Mouse (Mus musculus): Measurements from ENCODE around the gene Zfp990. TPM values are rescaled to one million over a fixed set of nuclear protein-coding genes. Genes with fewer than 3 reads are reported as not detected.
"Not testable (repeated sequence)": the region's sequence is repeated elsewhere in the genome, so short reads cannot be mapped to it uniquely, and the experiment has no call there.

Gene Zfp990
- 0.15 TPM in 1 of 2 replicates, not detected in the other for polyA plus RNA-seq (2015; fragmentation: Nextera tagmentation; extraction: Ambion mirVana)

DNA sequence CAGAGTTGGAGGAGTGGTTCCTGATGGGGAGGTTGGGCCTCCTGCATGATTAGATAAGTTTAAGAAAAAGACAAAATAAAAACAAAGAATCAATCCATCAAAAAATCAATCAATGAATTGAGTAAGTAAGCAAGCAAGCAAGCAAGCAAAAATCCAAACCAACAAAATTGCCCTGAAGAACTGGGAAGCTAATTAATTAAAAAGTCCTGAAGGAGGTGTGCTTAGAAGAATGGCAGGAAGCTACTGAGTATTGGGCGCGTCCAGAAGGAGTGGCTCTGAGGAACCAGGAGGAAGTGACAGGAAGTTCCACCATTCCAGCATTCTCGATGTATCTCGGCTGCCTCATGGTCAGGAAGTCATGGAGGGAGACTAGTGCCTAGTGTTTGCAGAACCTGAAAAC is at the start of gene Zfp990:
Gene Zfp990 (plus strand): TSS at position 301 of the 400 bp plus-strand sequence.
- not testable (repeated sequence) for H3K27ac ChIP-seq (replicated peaks); H3K4me2 ChIP-seq; H3K9ac ChIP-seq (replicated peaks); H3K4me1 ChIP-seq; H3K36me3 ChIP-seq; H3K4me3 ChIP-seq (replicated peaks); ATAC-seq (ENCODE audit: low FRiP score); H3K9me3 ChIP-seq (replicated peaks); H3K27me3 ChIP-seq (replicated peaks)
- WGBS: 91% methylated on average over 4 of the region's 4 CpGs

DNA sequence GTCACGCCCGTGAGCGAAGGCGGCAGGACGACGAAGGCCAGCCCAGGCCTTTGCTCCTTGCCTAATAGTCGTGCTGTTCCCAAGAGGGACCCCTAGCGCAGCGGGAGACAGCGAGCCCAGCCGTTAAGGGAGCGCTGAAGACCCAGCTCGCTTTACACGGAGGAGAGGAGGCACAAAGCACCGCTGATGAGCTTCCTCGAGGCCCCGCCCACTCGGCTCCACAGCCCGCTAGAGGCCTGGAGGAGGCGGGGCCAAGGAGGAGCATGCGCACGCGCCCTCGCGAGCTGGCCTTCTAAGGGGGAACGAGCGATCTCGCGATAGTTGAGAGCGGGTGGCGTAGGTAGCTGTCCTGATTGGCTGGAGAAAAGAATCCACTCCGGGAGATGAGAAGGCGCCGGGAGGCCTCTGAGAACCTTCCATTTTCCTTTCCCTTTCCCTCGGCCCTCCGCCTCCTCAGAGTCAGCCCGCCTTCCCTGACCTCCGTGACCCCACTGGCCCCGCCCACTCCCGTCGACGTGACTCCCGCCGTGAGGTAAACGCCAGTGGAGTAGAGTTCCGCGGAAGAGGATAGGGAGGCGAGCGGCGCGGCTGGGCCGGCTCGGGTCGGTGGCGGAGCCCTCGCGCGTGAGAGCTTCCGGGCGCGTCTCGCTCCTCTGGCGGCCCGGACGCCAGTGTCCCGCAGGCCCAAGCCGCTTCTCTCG is 46.9 kb upstream of the Zfp990 start:
- not testable (repeated sequence) for H3K27ac ChIP-seq (replicated peaks); H3K9me3 ChIP-seq (replicated peaks); H3K27me3 ChIP-seq (replicated peaks); H3K4me1 ChIP-seq; H3K36me3 ChIP-seq
- Histone ChIP-seq H3K9ac (replicated peaks) (0 out of 2 replicates have a peak overlapping the region, but pooled peaks have one; percentile 14), H3K4me2 (peak overlapping the region; percentile 60), H3K4me3 (replicated peaks) (peak overlapping the region; percentile 41)
- ATAC-seq (ENCODE audit: low FRiP score): peak; percentile 76
- WGBS: 17% methylated on average over 59 of the region's 68 CpGs

DNA sequence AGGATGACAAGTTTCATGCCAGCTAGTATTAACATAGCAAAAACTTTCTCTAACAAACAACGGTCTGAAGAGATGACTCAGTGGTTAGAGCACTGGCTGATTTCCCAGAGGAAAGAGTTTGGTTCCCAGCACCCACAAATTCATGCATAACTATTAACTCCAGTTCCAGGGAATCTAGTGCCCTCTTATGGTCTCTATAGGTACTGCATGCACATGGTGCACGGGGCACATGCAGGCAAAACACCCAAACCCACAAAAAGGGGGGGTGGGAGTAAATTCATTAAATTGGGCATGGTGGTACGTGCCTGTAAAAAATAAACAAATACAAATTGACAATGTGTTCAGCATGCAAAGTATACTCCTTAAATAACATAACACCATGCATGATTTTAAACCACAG is 32.4 kb upstream of the Zfp990 start:
- ATAC-seq (ENCODE audit: low FRiP score): no peak
- Histone ChIP-seq H3K36me3 (no peaks in the 10 kb centered on the region), H3K9ac (replicated peaks) (no peak overlapping the region), H3K4me1 (no peaks in the 10 kb centered on the region), H3K27me3 (replicated peaks) (no peaks in the 10 kb centered on the region), H3K4me3 (replicated peaks) (no peak overlapping the region), H3K9me3 (replicated peaks) (peaks cover 18% of the 10 kb centered on the region), H3K4me2 (no peak overlapping the region), H3K27ac (replicated peaks) (no peak overlapping the region)
- WGBS: 85% methylated on average over 3 of the region's 3 CpGs

DNA sequence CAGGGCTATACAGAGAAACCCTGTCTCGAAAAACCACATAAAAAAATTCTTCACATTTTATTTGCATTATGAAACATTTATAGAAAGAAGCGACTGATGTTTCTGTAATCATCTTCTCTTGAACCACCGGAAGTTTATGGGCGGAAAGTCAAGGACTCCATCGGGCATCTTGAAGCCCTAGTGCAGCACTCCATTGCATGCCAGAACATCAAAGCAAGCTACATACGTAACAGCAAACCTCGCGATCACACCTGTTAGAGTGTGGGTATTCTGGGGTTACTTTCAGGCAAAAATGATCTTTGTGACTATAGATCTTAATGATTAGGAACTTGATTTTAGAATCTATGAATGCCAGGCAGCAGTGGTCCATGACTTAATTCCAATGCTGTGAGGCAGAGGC is 29.9 kb upstream of the Zfp990 start:
- not testable (repeated sequence) for H3K36me3 ChIP-seq; ATAC-seq (ENCODE audit: low FRiP score); H3K9ac ChIP-seq (replicated peaks); H3K4me3 ChIP-seq (replicated peaks); H3K27ac ChIP-seq (replicated peaks); H3K4me1 ChIP-seq; H3K27me3 ChIP-seq (replicated peaks); H3K4me2 ChIP-seq
- H3K9me3 ChIP-seq (replicated peaks): peaks cover 21% of the 10 kb centered on the region
- WGBS: 93% methylated on average over 8 of the region's 8 CpGs

DNA sequence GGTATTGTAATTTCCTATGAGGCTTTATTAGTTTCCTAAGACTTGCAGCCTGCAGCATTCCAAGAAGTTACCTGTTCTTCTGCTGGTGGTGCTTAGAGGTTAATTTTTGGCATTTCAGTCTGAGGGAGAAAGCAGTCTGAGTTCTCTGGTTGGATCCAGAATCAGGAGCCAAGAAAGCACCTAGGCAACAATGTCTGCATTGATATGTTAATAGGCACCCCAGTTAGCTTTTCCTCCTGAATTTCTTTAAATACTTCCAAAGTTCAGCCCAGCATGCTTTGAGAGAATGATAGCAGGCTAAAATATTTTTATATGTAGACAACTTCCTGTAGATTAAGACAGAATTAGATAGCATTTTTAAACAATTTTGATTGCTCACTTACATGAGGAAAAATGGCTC is 21.2 kb upstream of the Zfp990 start:
- no peak for ATAC-seq (ENCODE audit: low FRiP score)
- Histone ChIP-seq H3K4me2 (no peak overlapping the region), H3K4me1 (no peaks in the 10 kb centered on the region), H3K27me3 (replicated peaks) (no peaks in the 10 kb centered on the region), H3K9ac (replicated peaks) (no peak overlapping the region), H3K36me3 (no peaks in the 10 kb centered on the region), H3K27ac (replicated peaks) (no peak overlapping the region), H3K9me3 (replicated peaks) (0 out of 2 replicates have a peak, but pooled peaks cover 4% of the 10 kb centered on the region), H3K4me3 (replicated peaks) (no peak overlapping the region)

DNA sequence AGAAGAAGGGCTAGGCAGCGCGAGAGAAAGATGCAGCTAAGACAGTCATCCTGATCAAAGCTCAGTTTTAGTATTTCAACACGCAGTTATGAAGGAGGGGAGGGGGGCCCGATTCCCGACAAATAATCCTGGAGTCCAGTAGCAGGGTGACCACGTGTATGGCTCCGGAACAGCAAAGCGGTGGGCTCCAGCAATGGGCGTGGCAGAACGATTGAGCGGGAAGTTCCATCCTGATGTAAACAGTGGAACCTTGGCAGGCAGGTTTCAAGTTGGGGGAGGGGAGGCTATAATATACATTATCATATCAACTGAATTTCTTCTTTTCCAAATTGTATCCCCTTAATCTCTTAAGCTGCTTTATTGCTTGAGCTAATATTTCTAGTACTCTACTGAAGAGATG is 18.4 kb upstream of the Zfp990 start:
- H3K9me3 ChIP-seq (replicated peaks): 0 out of 2 replicates have a peak, but pooled peaks cover 4% of the 10 kb centered on the region
- H3K4me1 ChIP-seq: no peaks in the 10 kb centered on the region
- H3K4me3 ChIP-seq (replicated peaks): no peak overlapping the region
- 86% methylated on average over 11 of the region's 11 CpGs for WGBS
- H3K4me2 ChIP-seq: no peak overlapping the region
- no peaks in the 10 kb centered on the region for H3K27me3 ChIP-seq (replicated peaks)
- no peak for ATAC-seq (ENCODE audit: low FRiP score)
- H3K27ac ChIP-seq (replicated peaks): no peak overlapping the region
- no peak overlapping the region for H3K9ac ChIP-seq (replicated peaks)
- H3K36me3 ChIP-seq: no peaks in the 10 kb centered on the region

DNA sequence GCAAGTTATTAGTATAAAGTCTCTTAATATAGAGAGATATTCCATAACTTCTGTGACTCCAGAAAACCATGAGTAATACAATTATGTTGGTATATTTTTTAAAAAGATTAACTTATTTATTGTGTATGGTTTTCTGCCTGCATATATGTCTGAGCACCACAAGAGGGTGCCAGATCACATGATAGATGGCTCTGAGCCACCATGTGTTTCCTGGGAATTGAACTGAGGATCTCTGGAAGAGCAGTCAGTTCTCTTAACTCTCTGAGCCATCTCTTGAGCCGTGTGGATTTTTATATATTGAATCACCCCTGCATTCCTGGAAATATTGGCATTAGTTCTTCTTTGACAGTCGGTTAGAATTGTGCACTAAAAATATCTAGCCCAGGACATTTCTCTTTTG is 17.2 kb upstream of the Zfp990 start:
- H3K4me3 ChIP-seq (replicated peaks); ATAC-seq (ENCODE audit: low FRiP score); H3K27ac ChIP-seq (replicated peaks); H3K9me3 ChIP-seq (replicated peaks); H3K4me1 ChIP-seq; H3K4me2 ChIP-seq; H3K9ac ChIP-seq (replicated peaks); H3K36me3 ChIP-seq; H3K27me3 ChIP-seq (replicated peaks): not testable (repeated sequence)
- WGBS: 79% methylated on average over 2 of the region's 2 CpGs

DNA sequence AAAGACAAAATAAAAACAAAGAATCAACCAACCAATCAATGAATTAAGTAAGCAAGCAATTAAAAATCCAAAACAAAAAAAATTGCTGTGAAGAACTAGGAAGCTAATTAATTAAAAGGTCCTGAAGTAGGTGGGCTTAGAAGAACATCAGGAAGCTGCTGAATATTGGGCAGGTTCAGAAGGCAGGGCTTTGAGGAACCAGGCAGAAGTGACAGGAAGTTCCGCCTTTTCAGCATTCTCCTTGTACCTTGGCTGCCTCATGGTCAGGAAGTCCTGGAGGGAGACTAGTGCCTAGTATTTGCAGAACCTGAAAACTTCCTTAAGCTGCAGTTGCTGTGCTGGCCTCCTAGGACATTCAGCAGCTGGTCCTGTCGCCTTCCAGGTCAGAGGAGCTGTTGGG is 4.1 kb downstream of the Zfp990 start:
- not testable (repeated sequence) for H3K4me3 ChIP-seq (replicated peaks); H3K27ac ChIP-seq (replicated peaks); H3K9me3 ChIP-seq (replicated peaks); H3K4me1 ChIP-seq; H3K27me3 ChIP-seq (replicated peaks); H3K9ac ChIP-seq (replicated peaks); ATAC-seq (ENCODE audit: low FRiP score); H3K4me2 ChIP-seq; H3K36me3 ChIP-seq
- 46% methylated on average over 2 of the region's 2 CpGs for WGBS

DNA sequence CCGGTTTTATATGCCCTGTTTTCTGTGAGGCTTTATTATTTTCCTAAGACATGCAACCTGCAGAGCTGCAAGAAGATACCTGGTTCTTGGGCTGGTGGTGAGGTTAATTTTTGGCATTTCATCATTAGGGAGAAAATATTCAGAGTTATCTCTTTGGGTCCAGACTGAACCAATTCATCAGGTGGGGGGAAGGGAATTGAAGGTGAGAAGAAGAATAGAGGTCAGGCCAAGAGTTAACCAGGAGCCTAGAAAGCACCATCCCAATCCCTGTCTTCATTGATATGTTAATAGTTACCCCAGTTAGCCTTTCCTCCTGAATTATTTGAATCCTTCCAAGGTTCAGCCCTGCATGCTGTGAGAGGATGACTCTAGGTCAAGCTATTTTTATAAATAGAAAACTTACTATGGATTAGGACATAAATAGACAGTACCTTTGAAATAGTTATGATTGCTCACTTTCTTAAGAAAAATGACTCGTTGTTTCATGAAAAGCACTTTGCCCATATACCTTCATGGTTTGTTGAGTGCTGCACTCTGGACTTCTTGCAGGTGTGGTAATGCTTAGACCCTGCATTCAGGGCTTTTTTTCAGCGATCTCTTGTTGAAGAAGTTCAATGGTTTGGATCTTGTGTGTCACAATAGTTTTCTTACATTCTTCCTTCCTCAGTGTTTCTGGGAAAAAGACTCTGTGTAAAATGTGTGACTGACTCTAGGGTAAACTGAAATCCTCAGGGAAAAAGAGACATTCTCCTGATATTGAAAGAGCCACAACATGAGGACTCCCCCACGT is 5.4 kb downstream of the Zfp990 start:
- H3K4me2 ChIP-seq; H3K27ac ChIP-seq (replicated peaks); H3K36me3 ChIP-seq; H3K27me3 ChIP-seq (replicated peaks); H3K9me3 ChIP-seq (replicated peaks); H3K9ac ChIP-seq (replicated peaks); ATAC-seq (ENCODE audit: low FRiP score); H3K4me3 ChIP-seq (replicated peaks); H3K4me1 ChIP-seq: not testable (repeated sequence)
- WGBS: 85% methylated on average over 4 of the region's 4 CpGs

DNA sequence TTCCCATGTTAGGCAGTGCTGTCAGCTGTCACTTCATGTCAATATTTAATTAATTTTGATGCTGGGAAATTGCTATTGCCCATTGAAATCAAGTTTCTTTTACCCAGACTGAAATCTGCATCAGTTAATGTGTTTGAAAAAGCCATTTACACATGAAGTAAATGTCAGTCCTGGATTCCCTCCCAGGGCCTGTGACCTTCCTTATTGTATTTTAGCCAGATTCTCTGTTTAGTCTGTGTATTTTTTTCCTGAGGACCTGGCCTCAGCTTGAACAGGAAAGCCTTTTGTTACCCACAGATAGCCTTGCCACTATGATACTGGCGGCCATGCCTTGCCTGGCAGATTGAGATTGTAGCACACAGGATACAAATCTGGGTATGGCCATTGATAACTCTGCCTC is 6.8 kb downstream of the Zfp990 start:
- H3K9me3 ChIP-seq (replicated peaks); H3K4me2 ChIP-seq; ATAC-seq (ENCODE audit: low FRiP score); H3K4me3 ChIP-seq (replicated peaks); H3K9ac ChIP-seq (replicated peaks); H3K27ac ChIP-seq (replicated peaks); H3K27me3 ChIP-seq (replicated peaks); H3K36me3 ChIP-seq; H3K4me1 ChIP-seq: not testable (repeated sequence)
- 100% methylated on average over 1 of the region's 1 CpGs for WGBS

DNA sequence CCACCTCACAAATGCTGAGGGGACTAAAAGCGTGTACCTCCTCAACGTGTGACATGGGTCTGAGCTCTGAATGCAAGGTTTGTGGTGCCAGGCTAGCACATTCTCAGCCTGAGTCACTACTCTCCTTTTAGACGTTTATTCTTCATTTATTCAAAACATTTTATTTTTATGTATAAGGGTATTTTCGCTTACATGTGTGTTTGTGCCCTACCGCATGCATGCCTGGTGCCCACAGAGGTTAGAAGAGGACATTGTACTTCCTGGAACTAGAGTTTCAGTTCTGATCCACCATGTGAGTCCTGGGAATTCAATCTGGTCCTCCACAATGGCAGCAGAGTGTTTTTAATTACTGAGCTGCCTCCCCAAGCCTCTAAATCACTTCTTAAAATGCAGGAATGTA is 33.3 kb downstream of the Zfp990 start:
- not testable (repeated sequence) for H3K4me1 ChIP-seq; H3K36me3 ChIP-seq; H3K27ac ChIP-seq (replicated peaks); ATAC-seq (ENCODE audit: low FRiP score); H3K9ac ChIP-seq (replicated peaks); H3K4me2 ChIP-seq; H3K27me3 ChIP-seq (replicated peaks); H3K4me3 ChIP-seq (replicated peaks)
- 79% methylated on average over 5 of the region's 5 CpGs for WGBS
- peaks cover 21% of the 10 kb centered on the region; the same call in 1 of the 2 replicates for H3K9me3 ChIP-seq (replicated peaks)

DNA sequence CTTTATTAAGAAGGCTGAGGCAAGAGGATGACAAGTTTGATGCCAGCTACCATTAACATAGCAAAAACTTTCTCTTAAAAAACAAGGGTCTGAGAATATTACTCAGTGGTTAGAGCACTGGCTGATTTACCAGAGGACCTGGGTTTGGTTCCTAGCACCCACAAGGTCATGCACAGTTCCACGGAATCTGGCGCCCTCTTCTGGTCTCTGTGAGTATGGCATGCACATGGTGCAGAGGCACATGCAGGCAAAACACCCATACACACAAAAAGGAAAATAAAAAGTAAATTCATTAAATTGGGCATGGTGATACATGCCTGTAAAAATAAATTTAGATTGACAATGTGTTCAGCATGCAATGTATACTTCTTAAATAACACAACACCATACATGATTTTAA is 34.5 kb downstream of the Zfp990 start:
- not testable (repeated sequence) for H3K36me3 ChIP-seq; ATAC-seq (ENCODE audit: low FRiP score); H3K9ac ChIP-seq (replicated peaks); H3K4me1 ChIP-seq; H3K4me3 ChIP-seq (replicated peaks); H3K27me3 ChIP-seq (replicated peaks); H3K4me2 ChIP-seq; H3K27ac ChIP-seq (replicated peaks)
- WGBS: 28% methylated on average over 2 of the region's 2 CpGs
- peaks cover 24% of the 10 kb centered on the region for H3K9me3 ChIP-seq (replicated peaks)

Data from neural tube, embryonic 15.5 days (tissue).